Comparison of ENCODE assay signal across 7 mouse cellular contexts in the genomic region with DNA sequence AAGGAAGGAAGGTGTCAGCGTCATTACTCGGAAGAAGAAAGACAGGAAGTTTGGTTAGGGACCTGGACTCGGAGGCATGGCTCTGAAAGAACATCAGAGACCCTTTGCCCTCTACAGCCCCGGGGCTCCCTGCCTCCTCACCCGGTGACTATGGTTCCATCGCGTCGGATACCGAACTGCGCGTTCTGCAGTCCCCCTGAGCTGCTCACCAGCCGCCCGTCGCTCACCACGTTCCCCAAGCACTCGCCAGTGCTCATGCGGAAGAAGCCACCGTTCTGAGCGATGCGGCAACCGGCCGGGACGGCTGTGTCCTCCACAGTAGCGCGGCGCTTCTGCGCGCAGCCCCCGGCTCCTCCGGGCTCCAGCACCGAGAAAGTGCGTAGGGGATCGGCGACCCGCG. TPM values are rescaled to one million over a fixed set of nuclear protein-coding genes. Genes with fewer than 3 reads are reported as not detected.
DNase-seq lines count a peak whose midpoint lies in the region; ATAC-seq and TF ChIP-seq lines count a peak whose summit lies in the region.

No protein-coding gene starts in this region.

- intact Hi-C loops in left cerebral cortex, postnatal 36 days (cut with DNase I), result loop anchor here (2.0 to 5.0 kb wide), 2 partner anchors 42 to 264 kb away; no protein-coding TSS in a partner anchor

- peak; percentile 18 for ATAC-seq in common myeloid progenitor, adult 5-6 weeks (replicated peaks; ENCODE audit: low read depth, poor library complexity, severe bottlenecking)
- peak; percentile 62 for ATAC-seq in hindbrain, embryonic 11.5 days (ENCODE audit: low FRiP score)
- peak; percentile 57; the same call in 1 of the 2 replicates for ATAC-seq in liver, embryonic 11.5 days (replicated peaks; ENCODE audit: low FRiP score)
- ATAC-seq in neural tube, embryonic 12.5 days (ENCODE audit: low FRiP score, low read depth), result peak; percentile 52

- DNase-seq in testis, postnatal 10 days (ENCODE audit: low spot score), result no peak
- DNase-seq in hindbrain, embryonic 11.5 days (ENCODE audit: low spot score), result no peak
- peak; percentile 43 for DNase-seq in liver, embryonic 11.5 days (ENCODE audit: low spot score)
- DNase-seq in left cerebral cortex, postnatal 36 days (ENCODE audit: low spot score in 2 of 2), result no peak

- TF ChIP-seq POLR2A in testis, adult 2 months (IDR thresholded peaks at IDR 0.05; ENCODE audit: control insufficient read depth, low read depth, low read length), result no peak

- H3K4me1 ChIP-seq in testis, adult 2 months (ENCODE audit: control insufficient read depth, insufficient read depth, low read length), result peaks cover 14% of the 10 kb centered on the region
- no peaks in the 10 kb centered on the region for H3K4me1 ChIP-seq in hindbrain, embryonic 11.5 days (replicated peaks; ENCODE audit: control insufficient read depth, insufficient read depth, low read length)
- H3K4me1 ChIP-seq in liver, embryonic 11.5 days (replicated peaks; ENCODE audit: control insufficient read depth, insufficient read depth, low read length), result no peaks in the 10 kb centered on the region; the same call in 1 of the 2 replicates
- H3K4me1 ChIP-seq in neural tube, embryonic 12.5 days, result peaks cover 8% of the 10 kb centered on the region; the same call in 1 of the 2 replicates

- peak overlapping the region; percentile 30; the same call in 1 of the 2 replicates for H3K27ac ChIP-seq in testis, adult 2 months (ENCODE audit: control insufficient read depth, insufficient read depth, low read depth, low read length)
- H3K27ac ChIP-seq in hindbrain, embryonic 11.5 days (ENCODE audit: low read depth, low read length), result no peak overlapping the region
- peak overlapping the region; percentile 30 for H3K27ac ChIP-seq in liver, embryonic 11.5 days (ENCODE audit: low read depth, low read length)
- no peak overlapping the region for H3K27ac ChIP-seq in neural tube, embryonic 12.5 days

- no peak for TF ChIP-seq CTCF in testis, adult 2 months (IDR thresholded peaks at IDR 0.05; ENCODE audit: control insufficient read depth, insufficient read depth, insufficient replicate concordance, low read depth, low read length)

- H3K36me3 ChIP-seq in testis, adult 2 months (ENCODE audit: control insufficient read depth, insufficient read depth, low read length), result no peaks in the 10 kb centered on the region
- no peaks in the 10 kb centered on the region for H3K36me3 ChIP-seq in hindbrain, embryonic 11.5 days (ENCODE audit: control insufficient read depth, insufficient read depth, low read length)
- H3K36me3 ChIP-seq in liver, embryonic 11.5 days (ENCODE audit: control insufficient read depth, insufficient read depth, low read length), result peaks cover 12% of the 10 kb centered on the region; the same call in 1 of the 2 replicates
- peaks cover 11% of the 10 kb centered on the region; the same call in 1 of the 2 replicates for H3K36me3 ChIP-seq in neural tube, embryonic 12.5 days

- H3K9me3 ChIP-seq in hindbrain, embryonic 11.5 days (ENCODE audit: control insufficient read depth, low read length), result no peaks in the 10 kb centered on the region
- H3K9me3 ChIP-seq in liver, embryonic 11.5 days (ENCODE audit: control insufficient read depth, low read length), result no peaks in the 10 kb centered on the region
- no peaks in the 10 kb centered on the region for H3K9me3 ChIP-seq in neural tube, embryonic 12.5 days

- no peaks in the 10 kb centered on the region for H3K27me3 ChIP-seq in testis, adult 2 months (ENCODE audit: control insufficient read depth, insufficient read depth, low read length)
- no peaks in the 10 kb centered on the region for H3K27me3 ChIP-seq in hindbrain, embryonic 11.5 days (ENCODE audit: control insufficient read depth, insufficient read depth, low read length)
- H3K27me3 ChIP-seq in liver, embryonic 11.5 days (replicated peaks; ENCODE audit: control insufficient read depth, insufficient read depth, low read length), result no peaks in the 10 kb centered on the region
- 0 out of 2 replicates have a peak, but pooled peaks cover 6% of the 10 kb centered on the region for H3K27me3 ChIP-seq in neural tube, embryonic 12.5 days (replicated peaks)

- WGBS in hindbrain, embryonic 11.5 days, result 1% methylated on average over 36 of the region's 36 CpGs
- WGBS in liver, embryonic 11.5 days, result 1% methylated on average over 36 of the region's 36 CpGs
- 1% methylated on average over 36 of the region's 36 CpGs for WGBS in neural tube, embryonic 12.5 days

- peak overlapping the region; percentile 87 for H3K4me3 ChIP-seq in testis, adult 2 months (ENCODE audit: control insufficient read depth, low read depth, low read length)
- H3K4me3 ChIP-seq in hindbrain, embryonic 11.5 days (ENCODE audit: low read depth, low read length), result peak overlapping the region; percentile 85
- peak overlapping the region; percentile 90 for H3K4me3 ChIP-seq in liver, embryonic 11.5 days (ENCODE audit: low read depth, low read length)
- H3K4me3 ChIP-seq in neural tube, embryonic 12.5 days, result peak overlapping the region; percentile 82

- H3K4me2 ChIP-seq in hindbrain, embryonic 11.5 days (replicated peaks; ENCODE audit: low read depth, low read length), result peak overlapping the region; percentile 91
- H3K4me2 ChIP-seq in liver, embryonic 11.5 days, result peak overlapping the region; percentile 96
- peak overlapping the region; percentile 99 for H3K4me2 ChIP-seq in neural tube, embryonic 12.5 days (replicated peaks)

- peak overlapping the region; percentile 68 for H3K9ac ChIP-seq in hindbrain, embryonic 11.5 days (ENCODE audit: low read depth, low read length)
- H3K9ac ChIP-seq in liver, embryonic 11.5 days (ENCODE audit: low read depth, low read length), result peak overlapping the region; percentile 74
- peak overlapping the region; percentile 61 for H3K9ac ChIP-seq in neural tube, embryonic 12.5 days

RNA-seq across cellular contexts. Expression of gene Nagpa, which starts 0.6 kb away (rescaled TPM):
- 11.4 and 13.1 TPM in 2 replicates for polyA plus RNA-seq in testis, adult 2 months (2012; rRNA removed)
- 36.0 and 38.9 TPM in 2 replicates for total RNA-seq in common myeloid progenitor, adult 5-6 weeks (2017)
- polyA plus RNA-seq in hindbrain, embryonic 11.5 days (2014; fragmentation: Nextera tagmentation; extraction: Ambion mirVana), result 9.8 and 10.4 TPM in 2 replicates
- 29.2 and 30.0 TPM in 2 replicates for polyA plus RNA-seq in liver, embryonic 11.5 days (2014; fragmentation: Nextera tagmentation; extraction: Ambion mirVana)
- 12.2 and 12.6 TPM in 2 replicates for polyA plus RNA-seq in neural tube, embryonic 12.5 days (2016; fragmentation: Nextera tagmentation; extraction: Ambion mirVana)
- 10 to 100 TPM; 10.7 to 12.7 TPM for total RNA-seq in left cerebral cortex, postnatal 36 days (2021)

RNA-seq across cellular contexts. Expression of gene AU021092, which starts 18.9 kb away (rescaled TPM):
- 15.1 and 21.7 TPM in 2 replicates for polyA plus RNA-seq in testis, adult 2 months (2012; rRNA removed)
- total RNA-seq in common myeloid progenitor, adult 5-6 weeks (2017), result not detected in 2 replicates
- polyA plus RNA-seq in hindbrain, embryonic 11.5 days (2014; fragmentation: Nextera tagmentation; extraction: Ambion mirVana), result 5.3 and 7.0 TPM in 2 replicates
- polyA plus RNA-seq in liver, embryonic 11.5 days (2014; fragmentation: Nextera tagmentation; extraction: Ambion mirVana), result 0.27 and 0.65 TPM in 2 replicates
- polyA plus RNA-seq in neural tube, embryonic 12.5 days (2016; fragmentation: Nextera tagmentation; extraction: Ambion mirVana), result 5.9 and 6.2 TPM in 2 replicates
- 1 to 10 TPM; 5.3 to 5.8 TPM for total RNA-seq in left cerebral cortex, postnatal 36 days (2021)

RNA-seq across cellular contexts. Expression of gene Alg1, which starts 30.2 kb away (rescaled TPM):
- 21.3 and 26.0 TPM in 2 replicates for polyA plus RNA-seq in testis, adult 2 months (2012; rRNA removed)
- 21.5 and 23.6 TPM in 2 replicates for total RNA-seq in common myeloid progenitor, adult 5-6 weeks (2017)
- 25.5 and 28.1 TPM in 2 replicates for polyA plus RNA-seq in hindbrain, embryonic 11.5 days (2014; fragmentation: Nextera tagmentation; extraction: Ambion mirVana)
- polyA plus RNA-seq in liver, embryonic 11.5 days (2014; fragmentation: Nextera tagmentation; extraction: Ambion mirVana), result 25.8 and 31.5 TPM in 2 replicates
- 33.4 and 33.7 TPM in 2 replicates for polyA plus RNA-seq in neural tube, embryonic 12.5 days (2016; fragmentation: Nextera tagmentation; extraction: Ambion mirVana)
- total RNA-seq in left cerebral cortex, postnatal 36 days (2021), result 10 to 100 TPM; 28.2 to 28.7 TPM

RNA-seq across cellular contexts. Expression of gene Eef2kmt, which starts 52.6 kb away (rescaled TPM):
- polyA plus RNA-seq in testis, adult 2 months (2012; rRNA removed), result 51.9 and 53.9 TPM in 2 replicates
- 16.9 and 30.5 TPM in 2 replicates for total RNA-seq in common myeloid progenitor, adult 5-6 weeks (2017)
- polyA plus RNA-seq in hindbrain, embryonic 11.5 days (2014; fragmentation: Nextera tagmentation; extraction: Ambion mirVana), result 13.0 and 14.5 TPM in 2 replicates
- 31.5 and 31.6 TPM in 2 replicates for polyA plus RNA-seq in liver, embryonic 11.5 days (2014; fragmentation: Nextera tagmentation; extraction: Ambion mirVana)
- 7.3 and 9.2 TPM in 2 replicates for polyA plus RNA-seq in neural tube, embryonic 12.5 days (2016; fragmentation: Nextera tagmentation; extraction: Ambion mirVana)
- total RNA-seq in left cerebral cortex, postnatal 36 days (2021), result 1 to 10 TPM; 3.8 to 4.1 TPM

RNA-seq across cellular contexts. Expression of gene Sec14l5, which starts 56.3 kb away (rescaled TPM):
- polyA plus RNA-seq in testis, adult 2 months (2012; rRNA removed), result 0.06 and 0.07 TPM in 2 replicates
- not detected in 2 replicates for total RNA-seq in common myeloid progenitor, adult 5-6 weeks (2017)
- 0.54 and 0.62 TPM in 2 replicates for polyA plus RNA-seq in hindbrain, embryonic 11.5 days (2014; fragmentation: Nextera tagmentation; extraction: Ambion mirVana)
- polyA plus RNA-seq in liver, embryonic 11.5 days (2014; fragmentation: Nextera tagmentation; extraction: Ambion mirVana), result not detected in 2 replicates
- 1.1 and 1.2 TPM in 2 replicates for polyA plus RNA-seq in neural tube, embryonic 12.5 days (2016; fragmentation: Nextera tagmentation; extraction: Ambion mirVana)
- total RNA-seq in left cerebral cortex, postnatal 36 days (2021), result 1 to 10 TPM; 5.6 to 6.3 TPM

Comparison
In these comparisons a context has a peak if more than half of its experiments do, and no peak if none do; other contexts are left out.
1. H3K27ac ChIP-seq: peak in testis, adult 2 months (single experiment) and liver, embryonic 11.5 days (single experiment); none in hindbrain, embryonic 11.5 days (single experiment) and neural tube, embryonic 12.5 days (single experiment).
2. Peak in every context shown above with its lines, with median percentiles within 50 percentile points of each other: H3K4me3 ChIP-seq, ATAC-seq, H3K4me2 ChIP-seq and H3K9ac ChIP-seq.